Mouse (Mus musculus) cerebellum, adult 2 months (tissue): ENCODE results near the gene Ccdc63. TPM values are rescaled to one million over a fixed set of nuclear protein-coding genes. Genes with fewer than 3 reads are reported as not detected.
"Not testable (repeated sequence)": the region's sequence is repeated elsewhere in the genome, so short reads cannot be mapped to it uniquely, and the experiment has no call there.

ENCODE experiments used
- DNase-seq, 2 experiments: peaks; one replicate each; pipeline ENCODE4 v3.0.0; 2021
- H3K27ac ChIP-seq: fragments of 200-500 bp; 2 replicates; pipeline ENCODE4 v1.5.1; 2012; ENCODE audit warnings: low read length, control low read depth, inconsistent platforms; ENCODE audit not compliant: insufficient read depth
- H3K27me3 ChIP-seq: fragments of 200-500 bp; 2 replicates; pipeline ENCODE4 v1.6.1; 2012; ENCODE audit warnings: inconsistent platforms, mild to moderate bottlenecking, low read length, moderate library complexity; ENCODE audit not compliant: control insufficient read depth, insufficient read depth
- H3K4me1 ChIP-seq: fragments of 200-500 bp; 2 replicates; pipeline ENCODE4 v1.6.1; 2011; ENCODE audit warnings: low read length; ENCODE audit not compliant: control insufficient read depth, insufficient read depth
- H3K4me3 ChIP-seq: fragments of 200-500 bp; replicated peaks from 2 replicates; pipeline ENCODE3; 2011; ENCODE audit warnings: mild to moderate bottlenecking, low read depth, low read length, control low read depth; ENCODE audit not compliant: insufficient read depth
- CTCF ChIP-seq: fragments of 200-500 bp; IDR thresholded peaks from 2 replicates; pipeline ENCODE4 v1.5.1; 2011; ENCODE audit warnings: low read depth, mild to moderate bottlenecking, control low read depth, low read length, moderate library complexity, borderline replicate concordance; ENCODE audit not compliant: insufficient read depth
- POLR2A ChIP-seq: fragments of 200-500 bp; IDR thresholded peaks from 2 replicates; pipeline ENCODE4 v1.6.1; 2011; ENCODE audit warnings: low read length, control low read depth, borderline replicate concordance; ENCODE audit not compliant: insufficient read depth
- WGBS: fragments of 180-500 bp; shearing (Covaris S2); methylation state at CpG from one replicate; pipeline ENCODE4 v1.1.7; 2018; 5-methylcytosine and 5-hydroxymethylcytosine counted together
- polyA plus RNA-seq: library from polyadenylated mRNA; depleted of rRNA; stranded (reverse); fragments of >200 nt; gene quantifications from 2 replicates; pipeline ENCODE4 v1.2.3, GENCODE M21; 2012

The Ccdc63 gene
- polyA plus RNA-seq, 1 experiment = 9.3 TPM

DNA sequence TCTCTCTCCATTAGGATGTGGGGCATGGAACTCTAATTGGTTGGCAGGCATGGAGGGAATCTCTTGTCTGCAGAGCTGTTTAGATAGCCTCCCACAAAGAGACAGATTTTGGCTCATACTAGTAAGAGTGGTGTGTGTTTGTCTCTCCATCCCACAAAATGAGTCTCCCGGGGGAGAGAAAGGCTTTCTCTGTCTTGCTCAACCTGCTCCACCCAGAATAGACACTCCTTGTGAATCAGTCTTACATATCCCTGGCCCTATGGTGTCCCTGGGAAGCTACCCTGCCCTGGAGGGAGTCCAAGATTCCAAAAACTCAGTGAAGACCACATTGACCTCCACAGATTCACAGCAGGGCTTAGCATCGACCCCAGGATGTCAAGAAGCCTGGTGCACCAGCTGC lies 15.9 kb upstream of the Ccdc63 start:
- 57% methylated on average over 2 of the region's 2 CpGs for WGBS
- Histone ChIP-seq H3K27ac (no peak overlapping the region), H3K27me3 (no peaks in the 10 kb centered on the region), H3K4me3 (no peak overlapping the region), H3K4me1 (peaks cover 3% of the 10 kb centered on the region; the same call in 1 of the 2 replicates)
- TF ChIP-seq CTCF (no peak), POLR2A (no peak)
- DNase-seq = no peak

DNA sequence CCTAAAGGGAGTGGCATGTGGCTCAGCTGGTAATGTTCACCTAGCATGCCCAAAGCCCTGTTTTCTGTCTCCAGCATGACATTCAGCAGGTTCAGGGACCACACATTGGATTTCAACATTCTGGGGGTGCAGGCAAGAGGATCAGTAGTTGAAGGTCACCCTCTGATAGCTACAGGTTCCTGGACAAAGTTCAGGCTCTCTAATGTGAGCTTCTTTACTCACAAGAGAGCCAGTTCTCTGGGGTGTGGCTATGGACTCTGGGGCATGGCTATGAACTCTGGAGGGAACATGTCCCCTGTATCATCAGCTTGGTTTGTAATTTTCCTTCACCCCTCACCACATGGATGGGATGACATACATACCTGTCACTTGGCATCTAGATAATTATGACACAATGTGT lies 15.0 kb upstream of the Ccdc63 start:
- no peak for TF ChIP-seq POLR2A
- no peak for TF ChIP-seq CTCF
- no peaks in the 10 kb centered on the region for H3K27me3 ChIP-seq
- DNase-seq = no peak
- no peaks in the 10 kb centered on the region for H3K4me1 ChIP-seq
- H3K27ac ChIP-seq = no peak overlapping the region
- no peak overlapping the region for H3K4me3 ChIP-seq

DNA sequence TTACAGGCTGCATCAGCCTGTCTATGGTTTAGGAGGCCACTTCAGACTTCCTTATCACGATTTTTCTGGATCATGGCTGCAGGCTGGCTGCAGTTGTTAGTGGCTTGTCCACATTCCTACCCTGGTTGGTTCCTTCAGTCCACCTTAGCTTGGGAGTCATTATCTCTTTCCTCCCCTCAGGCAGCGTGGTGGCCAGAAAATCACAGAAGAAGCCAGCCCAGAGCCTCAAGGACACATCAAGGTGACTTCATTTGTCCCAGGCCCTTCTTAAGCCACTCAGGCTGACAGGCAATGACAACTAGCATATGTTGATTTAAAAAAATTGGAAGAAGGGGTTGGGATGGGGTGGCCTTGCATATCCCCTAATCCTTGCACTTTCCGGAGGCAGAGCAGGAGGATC lies 14.2 kb upstream of the Ccdc63 start:
- 79% methylated on average over 3 of the region's 3 CpGs for WGBS
- H3K27me3 ChIP-seq = no peaks in the 10 kb centered on the region
- no peaks in the 10 kb centered on the region for H3K4me1 ChIP-seq
- no peak for DNase-seq
- H3K4me3 ChIP-seq = no peak overlapping the region
- no peak overlapping the region for H3K27ac ChIP-seq
- TF ChIP-seq CTCF (no peak), POLR2A (no peak)

DNA sequence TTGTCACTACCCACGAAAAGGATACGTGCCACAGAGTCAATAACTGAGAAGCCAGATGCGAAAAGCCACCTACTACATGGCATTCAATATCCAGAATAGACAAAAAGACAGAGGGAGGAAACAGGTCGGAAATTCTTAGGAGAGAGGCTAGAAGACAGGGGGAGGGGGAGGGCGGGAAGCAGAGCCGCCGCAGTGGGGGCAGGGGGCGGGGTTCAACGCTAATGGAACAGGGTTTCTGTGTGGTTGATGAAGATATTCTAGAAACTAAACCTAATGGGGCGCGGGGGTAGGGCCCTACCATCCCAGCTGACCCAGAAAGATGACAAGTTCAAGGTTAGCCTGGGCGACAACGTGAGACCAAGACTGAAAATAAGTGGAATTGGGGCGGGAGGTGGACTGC lies 13.4 kb upstream of the Ccdc63 start:
- Histone ChIP-seq H3K27ac (no peak overlapping the region), H3K27me3 (no peaks in the 10 kb centered on the region), H3K4me3 (no peak overlapping the region), H3K4me1 (no peaks in the 10 kb centered on the region)
- WGBS = 53% methylated on average over 11 of the region's 14 CpGs
- DNase-seq = no peak
- no peak for TF ChIP-seq POLR2A
- TF ChIP-seq CTCF = no peak

DNA sequence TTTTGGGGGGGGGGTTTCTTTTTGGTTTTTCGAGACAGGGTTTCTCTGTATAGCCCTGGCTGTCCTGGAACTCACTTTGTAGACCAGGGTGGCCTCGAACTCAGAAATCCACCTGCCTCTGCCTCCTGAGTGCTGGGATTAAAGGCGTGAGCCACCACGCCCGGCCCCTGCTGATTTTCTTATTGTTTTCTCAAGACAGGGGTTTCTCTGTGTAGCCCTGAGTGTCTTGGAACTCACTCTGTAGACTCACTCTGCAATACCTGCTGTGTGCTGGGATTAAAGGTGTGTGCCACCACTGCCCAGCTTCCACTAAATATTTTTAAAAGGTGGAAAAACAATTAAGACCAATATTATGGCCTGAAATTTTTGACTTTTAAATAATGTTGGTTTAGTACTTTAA lies 11.9 kb upstream of the Ccdc63 start:
- 82% methylated on average over 5 of the region's 5 CpGs for WGBS
- not testable (repeated sequence) for H3K27me3 ChIP-seq

DNA sequence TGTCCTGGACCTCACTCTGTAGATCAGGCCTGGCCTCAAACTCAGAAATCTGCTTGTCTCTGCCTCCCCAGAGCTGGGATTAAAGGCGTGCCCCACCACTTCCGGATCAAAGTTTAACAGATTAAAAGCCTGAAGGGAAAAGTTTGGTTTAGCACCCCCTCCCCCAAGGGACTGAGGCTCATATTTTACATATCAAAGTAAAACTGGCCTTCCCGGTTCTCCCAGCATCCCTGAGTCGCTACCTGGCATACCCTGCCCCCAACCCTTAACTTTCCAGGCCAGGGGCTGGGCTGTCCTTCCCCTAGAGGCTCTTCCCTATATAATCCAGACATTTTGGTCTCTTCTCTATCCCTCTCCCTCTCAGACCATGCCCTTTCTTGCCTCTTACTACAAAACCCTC lies 8.6 kb upstream of the Ccdc63 start:
- TF ChIP-seq POLR2A (no peak), CTCF (no peak)
- H3K27me3 ChIP-seq = no peaks in the 10 kb centered on the region
- no peak overlapping the region for H3K27ac ChIP-seq
- no peak for DNase-seq
- H3K4me1 ChIP-seq = peaks cover 8% of the 10 kb centered on the region; the same call in 1 of the 2 replicates
- WGBS = 85% methylated on average over 4 of the region's 4 CpGs
- no peak overlapping the region for H3K4me3 ChIP-seq

More for the DNA sequence above, 11.9 kb upstream of the Ccdc63 start:
- not testable (repeated sequence) for DNase-seq, H3K4me3 ChIP-seq, H3K27ac ChIP-seq, H3K4me1 ChIP-seq

DNA sequence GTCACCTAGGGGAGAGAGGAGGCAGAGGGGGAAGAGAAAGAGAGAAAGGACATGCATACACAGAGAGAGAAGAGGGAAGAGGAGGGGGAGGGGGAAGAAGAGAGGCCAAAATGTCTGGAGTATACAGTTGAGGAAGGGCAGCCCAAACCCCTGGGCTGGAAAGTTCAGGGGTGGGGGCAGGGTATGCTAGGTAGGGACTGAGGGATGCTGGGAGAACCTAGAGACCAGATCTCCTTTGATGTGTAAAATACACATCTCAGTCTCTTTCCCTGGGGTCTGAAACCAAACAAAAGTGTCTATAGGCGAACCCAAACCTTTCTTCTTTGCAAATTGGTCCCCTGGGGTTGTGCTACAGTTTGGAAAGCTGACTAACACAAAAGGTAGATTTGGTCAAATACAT lies 7.5 kb upstream of the Ccdc63 start:
- no peak overlapping the region for H3K4me3 ChIP-seq
- WGBS = 69% methylated on average over 1 of the region's 1 CpGs
- no peak for DNase-seq
- no peaks in the 10 kb centered on the region for H3K27me3 ChIP-seq
- TF ChIP-seq POLR2A (no peak), CTCF (no peak)
- no peak overlapping the region for H3K27ac ChIP-seq
- H3K4me1 ChIP-seq = peaks cover 14% of the 10 kb centered on the region; the same call in 1 of the 2 replicates

DNA sequence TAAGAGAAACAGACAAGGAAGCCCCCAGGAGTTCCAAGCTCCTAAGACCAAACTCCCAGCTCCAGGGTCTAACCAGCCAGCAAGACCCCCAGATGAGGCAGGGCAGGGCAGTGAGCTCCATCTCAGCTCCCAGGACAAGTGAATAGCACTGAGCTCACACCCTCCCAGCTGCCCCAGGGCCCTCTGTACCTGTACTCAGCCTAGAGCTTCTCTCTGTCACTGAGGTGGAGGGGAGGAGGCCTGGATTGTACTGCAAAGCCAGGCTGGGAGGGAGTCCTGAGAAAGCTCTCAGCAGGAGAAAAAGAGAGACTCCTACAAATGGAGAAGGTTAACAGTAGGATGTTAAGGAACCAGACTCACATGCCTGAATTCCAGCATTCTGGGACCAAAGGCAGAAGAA lies 6.0 kb upstream of the Ccdc63 start:
- TF ChIP-seq CTCF = no peak
- TF ChIP-seq POLR2A = no peak

More for the DNA sequence above, 6.0 kb upstream of the Ccdc63 start:
- peaks cover 14% of the 10 kb centered on the region; the same call in 1 of the 2 replicates for H3K4me1 ChIP-seq
- no peak for DNase-seq
- H3K27ac ChIP-seq = 0 out of 2 replicates have a peak overlapping the region, but pooled peaks have one; percentile 50
- H3K4me3 ChIP-seq = no peak overlapping the region
- H3K27me3 ChIP-seq = no peaks in the 10 kb centered on the region
